Mouse (Mus musculus) G1E (cell line): Measurements from ENCODE around the gene Rab3il1.

ENCODE experiments used
- CTCF ChIP-seq: IDR thresholded peaks from 2 replicates; pipeline ENCODE4 v1.5.1; 2012; ENCODE audit warnings: low read depth, low read length, inconsistent platforms, mixed read lengths
- GATA1 ChIP-seq: IDR thresholded peaks from 2 replicates; pipeline ENCODE4 v1.6.1; 2012; ENCODE audit warnings: borderline replicate concordance, low read length, inconsistent platforms, mixed read lengths
- GATA2 ChIP-seq: IDR thresholded peaks from 2 replicates; pipeline ENCODE4 v1.6.1; 2012; ENCODE audit warnings: low read depth, low read length, inconsistent platforms, borderline replicate concordance
- POLR2AphosphoS5 ChIP-seq: IDR thresholded peaks from 2 replicates; pipeline ENCODE4 v1.6.1; 2012; ENCODE audit warnings: low read depth, low read length, inconsistent platforms; ENCODE audit not compliant: insufficient replicate concordance
- TAL1 ChIP-seq: conservative IDR thresholded peaks from 2 replicates; pipeline ENCODE4 v1.6.1; 2012; ENCODE audit warnings: low read depth, low read length, inconsistent platforms, mixed read lengths

GRCm38 (mm10) chr19:10060783-10061590, 59.5 kb downstream of the Rab3il1 start:
- TF ChIP-seq CTCF = no peak
- peak; percentile 72 for TF ChIP-seq TAL1
- no peak for TF ChIP-seq GATA1
- TF ChIP-seq POLR2AphosphoS5 = no peak
- TF ChIP-seq GATA2 = no peak
